Mouse (Mus musculus): ENCODE data around the gene Acsm5. TPM values are rescaled to one million over a fixed set of nuclear protein-coding genes. Genes with fewer than 3 reads are reported as not detected.

Gene Acsm5
- under 1 TPM; 0.41 to 0.77 TPM for total RNA-seq (2021)
- long read RNA-seq, experiment 1 = 0 reads
- long read RNA-seq, experiment 2 = 0 reads

- Histone ChIP-seq H3K4me3 (no peak within 1 kb of the TSS), H3K27ac (no peak within 1 kb of the TSS)
- no peak for TF ChIP-seq CTCF (IDR thresholded peaks at IDR 0.05)
- no peak for DNase-seq (ENCODE audit: extremely low spot score in 1 of 2, low spot score in 2 of 2)
- intact Hi-C loops (cut with DNase I) = loop anchor here (1.0 to 10.0 kb wide), 3 partner anchors 67 to 334 kb away; partner anchors contain the start of gene Gpr139
These were observed at the start of gene Acsm5 for GRCm38 (mm10) chr7:119519163-119519562. Gene Acsm5 (plus strand): TSS chr7:119519463.

- DNase-seq (ENCODE audit: extremely low spot score in 1 of 2, low spot score in 2 of 2) = no peak
- no peak; the same call in 1 of the 2 replicates for TF ChIP-seq CTCF (IDR thresholded peaks at IDR 0.05)
- Histone ChIP-seq H3K4me3 (no peak overlapping the region), H3K27ac (no peak overlapping the region)
- intact Hi-C loops (cut with DNase I) = no loop called here
These were observed 42.5 kb upstream of the Acsm5 start for GRCm38 (mm10) chr7:119476500-119477389.

- no peak for DNase-seq (ENCODE audit: extremely low spot score in 1 of 2, low spot score in 2 of 2)
- TF ChIP-seq CTCF (IDR thresholded peaks at IDR 0.05) = no peak
- no peak within 1 kb of the TSS for H3K27ac ChIP-seq
- no peak within 1 kb of the TSS for H3K4me3 ChIP-seq
- intact Hi-C loops (cut with DNase I) = no loop called here
These were observed 40.0 kb upstream of the Acsm5 start, which contains the start of gene Umod for GRCm38 (mm10) chr7:119479256-119479655. Gene Umod (minus strand): TSS chr7:119479282.

GRCm38 (mm10) chr7:119484154-119484553, 35.1 kb upstream of the Acsm5 start:
- intact Hi-C loops (cut with DNase I) = no loop called here
- TF ChIP-seq CTCF (IDR thresholded peaks at IDR 0.05) = no peak
- no peak overlapping the region for H3K27ac ChIP-seq
- no peak overlapping the region for H3K4me3 ChIP-seq
- DNase-seq (ENCODE audit: extremely low spot score in 1 of 2, low spot score in 2 of 2) = no peak

- no peak for TF ChIP-seq CTCF (IDR thresholded peaks at IDR 0.05)
- Histone ChIP-seq H3K27ac (no peak overlapping the region), H3K4me3 (no peak overlapping the region)
- peak in 1 of 2 experiments; percentile 15 for DNase-seq (ENCODE audit: extremely low spot score in 1 of 2, low spot score in 2 of 2)
- intact Hi-C loops (cut with DNase I) = no loop called here
These were observed 32.6 kb upstream of the Acsm5 start for GRCm38 (mm10) chr7:119486683-119487082.

GRCm38 (mm10) chr7:119490041-119490780, 29.1 kb upstream of the Acsm5 start:
- no peak for DNase-seq (ENCODE audit: extremely low spot score in 1 of 2, low spot score in 2 of 2)
- Histone ChIP-seq H3K4me3 (no peak overlapping the region), H3K27ac (no peak overlapping the region)
- no peak for TF ChIP-seq CTCF (IDR thresholded peaks at IDR 0.05)
- intact Hi-C loops (cut with DNase I) = loop anchor here (10.0 kb wide), 1 partner anchor 725 kb away; no protein-coding TSS in a partner anchor

- TF ChIP-seq CTCF (IDR thresholded peaks at IDR 0.05) = no peak
- DNase-seq (ENCODE audit: extremely low spot score in 1 of 2, low spot score in 2 of 2) = no peak
- Histone ChIP-seq H3K4me3 (no peak overlapping the region), H3K27ac (no peak overlapping the region)
- intact Hi-C loops (cut with DNase I) = loop anchor here (10.0 kb wide), 1 partner anchor 326 kb away; the partner anchor contains the start of gene Gpr139
These were observed 8.1 kb upstream of the Acsm5 start for GRCm38 (mm10) chr7:119511143-119511542.

GRCm38 (mm10) chr7:119513056-119513455, 6.2 kb upstream of the Acsm5 start:
- Histone ChIP-seq H3K27ac (no peak overlapping the region), H3K4me3 (no peak overlapping the region)
- peak; percentile 47 to 54 for DNase-seq (ENCODE audit: extremely low spot score in 1 of 2, low spot score in 2 of 2)
- peak; percentile 78 for TF ChIP-seq CTCF (IDR thresholded peaks at IDR 0.05)
- intact Hi-C loops (cut with DNase I) = loop anchor here (10.0 kb wide), 1 partner anchor 328 kb away; the partner anchor contains the start of gene Gpr139

GRCm38 (mm10) chr7:119515492-119516271, 3.6 kb upstream of the Acsm5 start:
- intact Hi-C loops (cut with DNase I) = loop anchor here (1.0 to 10.0 kb wide), 3 partner anchors 63 to 504 kb away; partner anchors contain the start of gene Gpr139
- peak; percentile 78 for TF ChIP-seq CTCF (IDR thresholded peaks at IDR 0.05)
- H3K27ac ChIP-seq = no peak overlapping the region
- peak; percentile 40 to 46 for DNase-seq (ENCODE audit: extremely low spot score in 1 of 2, low spot score in 2 of 2)
- no peak overlapping the region for H3K4me3 ChIP-seq

- DNase-seq (ENCODE audit: extremely low spot score in 1 of 2, low spot score in 2 of 2) = no peak
- intact Hi-C loops (cut with DNase I) = loop anchor here (5.0 to 10.0 kb wide), 2 partner anchors 64 to 331 kb away; partner anchors contain the start of gene Gpr139
- no peak for TF ChIP-seq CTCF (IDR thresholded peaks at IDR 0.05)
- Histone ChIP-seq H3K4me3 (no peak overlapping the region), H3K27ac (no peak overlapping the region)
These were observed 3.0 kb upstream of the Acsm5 start for GRCm38 (mm10) chr7:119516272-119516558.

- H3K27ac ChIP-seq = no peak overlapping the region
- TF ChIP-seq CTCF (IDR thresholded peaks at IDR 0.05) = peak; percentile 96
- DNase-seq (ENCODE audit: extremely low spot score in 1 of 2, low spot score in 2 of 2) = peak; percentile 72 to 83
- no peak overlapping the region for H3K4me3 ChIP-seq
- intact Hi-C loops (cut with DNase I) = loop anchor here (1.0 to 10.0 kb wide), 4 partner anchors 65 to 335 kb away; partner anchors contain the start of gene Gpr139
These were observed 391 bp downstream of the Acsm5 start for GRCm38 (mm10) chr7:119519654-119520053.
